Mouse (Mus musculus) G1E (cell line): ENCODE results near the gene Gm17304.

Experiments used
- CTCF ChIP-seq: IDR thresholded peaks from 2 replicates; pipeline ENCODE4 v1.5.1; 2012; ENCODE audit warnings: low read depth, low read length, inconsistent platforms, mixed read lengths
- GATA1 ChIP-seq: IDR thresholded peaks from 2 replicates; pipeline ENCODE4 v1.6.1; 2012; ENCODE audit warnings: borderline replicate concordance, low read length, inconsistent platforms, mixed read lengths
- GATA2 ChIP-seq: IDR thresholded peaks from 2 replicates; pipeline ENCODE4 v1.6.1; 2012; ENCODE audit warnings: low read depth, low read length, inconsistent platforms, borderline replicate concordance
- POLR2AphosphoS5 ChIP-seq: IDR thresholded peaks from 2 replicates; pipeline ENCODE4 v1.6.1; 2012; ENCODE audit warnings: low read depth, low read length, inconsistent platforms; ENCODE audit not compliant: insufficient replicate concordance
- TAL1 ChIP-seq: conservative IDR thresholded peaks from 2 replicates; pipeline ENCODE4 v1.6.1; 2012; ENCODE audit warnings: low read depth, low read length, inconsistent platforms, mixed read lengths

GRCm38 (mm10) chr5:106649995-106650394, 41.1 kb downstream of the Gm17304 start:
- TF ChIP-seq GATA1 (no peak), CTCF (no peak), POLR2AphosphoS5 (no peak), GATA2 (no peak), TAL1 (no peak)
